13 mouse cellular contexts compared by ENCODE assay signal in genomic region chr8:121921582-121921981, GRCm38 (mm10). TPM values are rescaled to one million over a fixed set of nuclear protein-coding genes. Genes with fewer than 3 reads are reported as not detected.
DNase-seq lines count a peak whose midpoint lies in the region; ATAC-seq and TF ChIP-seq lines count a peak whose summit lies in the region.
"Had no signal": no experiment of that assay in that cellular context is flagged by ENCODE, and none has a peak within 500 bp of the region (broad histone marks: within the 10 kb centered on the region; RNA-seq: fewer than 3 reads in every experiment).

No protein-coding gene starts in this region.

- H3K4me2 ChIP-seq in hindbrain, embryonic 16.5 days (ENCODE audit: low read length) = no peak overlapping the region
- H3K4me2 ChIP-seq in midbrain, embryonic 16.5 days (ENCODE audit: low read length) = no peak overlapping the region
- no peak overlapping the region for H3K4me2 ChIP-seq in forebrain, embryonic 14.5 days (ENCODE audit: low read length)
- H3K4me2 ChIP-seq: liver, embryonic 15.5 days had no signal

- peak; percentile 68 for DNase-seq in heart, embryonic 10.5 days (ENCODE audit: low spot score)
- no peak for DNase-seq in heart, postnatal 14 days
- DNase-seq in layer of hippocampus, adult 2 months (ENCODE audit: low spot score in 2 of 2) = no peak
- no peak for DNase-seq in layer of hippocampus, postnatal 14 days (ENCODE audit: low spot score in 2 of 2)
- DNase-seq in adrenal gland, adult (ENCODE audit: inconsistent age in 2 of 2, low spot score in 1 of 2) = no peak
- no peak for DNase-seq in forebrain, embryonic 14.5 days (ENCODE audit: low spot score)
- DNase-seq: B cell, adult 2 months; left cerebral cortex, postnatal 4 days; thymus, postnatal 36 days had no signal

- intact Hi-C loops in heart, postnatal 14 days (cut with DNase I) = loop anchor here (10.0 kb wide), 1 partner anchor 197 kb away; the partner anchor contains the start of gene Jph3

- no peak overlapping the region for H3K9ac ChIP-seq in hindbrain, embryonic 16.5 days (ENCODE audit: low read depth, low read length)
- no peak overlapping the region for H3K9ac ChIP-seq in midbrain, embryonic 16.5 days (ENCODE audit: low read depth, low read length)
- no peak overlapping the region for H3K9ac ChIP-seq in forebrain, embryonic 14.5 days (ENCODE audit: low read length)
- H3K9ac ChIP-seq: liver, embryonic 15.5 days had no signal

- peak overlapping the region; percentile 38; the same call in 1 of the 2 replicates for H3K27ac ChIP-seq in heart, embryonic 10.5 days
- peak overlapping the region; percentile 79 for H3K27ac ChIP-seq in layer of hippocampus, adult 2 months
- H3K27ac ChIP-seq in hindbrain, embryonic 16.5 days (ENCODE audit: low read depth, low read length) = peak overlapping the region; percentile 54
- peak overlapping the region; percentile 47 for H3K27ac ChIP-seq in midbrain, embryonic 16.5 days (ENCODE audit: low read length)
- H3K27ac ChIP-seq in forebrain, embryonic 14.5 days (ENCODE audit: low read depth, low read length) = no peak overlapping the region
- H3K27ac ChIP-seq: liver, embryonic 15.5 days had no signal

- no peak overlapping the region for H3K4me3 ChIP-seq in heart, embryonic 10.5 days
- H3K4me3 ChIP-seq in layer of hippocampus, adult 2 months = no peak overlapping the region
- H3K4me3 ChIP-seq in hindbrain, embryonic 16.5 days (ENCODE audit: low read length) = no peak overlapping the region
- no peak overlapping the region for H3K4me3 ChIP-seq in midbrain, embryonic 16.5 days (ENCODE audit: low read depth, low read length)
- no peak overlapping the region for H3K4me3 ChIP-seq in forebrain, embryonic 14.5 days (ENCODE audit: low read depth, low read length)
- H3K4me3 ChIP-seq: liver, embryonic 15.5 days had no signal

- ATAC-seq in hindbrain, embryonic 16.5 days = no peak
- ATAC-seq in midbrain, embryonic 16.5 days = no peak
- ATAC-seq in forebrain, embryonic 14.5 days = no peak

- H3K4me1 ChIP-seq in heart, embryonic 10.5 days = peaks cover 12% of the 10 kb centered on the region
- H3K4me1 ChIP-seq in hindbrain, embryonic 16.5 days (ENCODE audit: control insufficient read depth, insufficient read depth, low read depth, low read length) = no peaks in the 10 kb centered on the region
- H3K4me1 ChIP-seq in midbrain, embryonic 16.5 days (ENCODE audit: control insufficient read depth, insufficient read depth, low read length) = no peaks in the 10 kb centered on the region
- H3K4me1 ChIP-seq in forebrain, embryonic 14.5 days (ENCODE audit: control insufficient read depth, insufficient read depth, low read length) = no peaks in the 10 kb centered on the region
- H3K4me1 ChIP-seq: liver, embryonic 15.5 days had no signal

- no peaks in the 10 kb centered on the region for H3K36me3 ChIP-seq in heart, embryonic 10.5 days
- H3K36me3 ChIP-seq in hindbrain, embryonic 16.5 days (ENCODE audit: control insufficient read depth, insufficient read depth, low read length) = no peaks in the 10 kb centered on the region
- no peaks in the 10 kb centered on the region for H3K36me3 ChIP-seq in midbrain, embryonic 16.5 days (ENCODE audit: control insufficient read depth, insufficient read depth, low read length)
- no peaks in the 10 kb centered on the region for H3K36me3 ChIP-seq in forebrain, embryonic 14.5 days (ENCODE audit: control insufficient read depth, insufficient read depth, low read length)
- H3K36me3 ChIP-seq: liver, embryonic 15.5 days had no signal

- peaks cover 1% of the 10 kb centered on the region; the same call in 1 of the 2 replicates for H3K27me3 ChIP-seq in heart, embryonic 10.5 days (ENCODE audit: insufficient read depth, poor library complexity, severe bottlenecking)
- no peaks in the 10 kb centered on the region for H3K27me3 ChIP-seq in hindbrain, embryonic 16.5 days (replicated peaks; ENCODE audit: control insufficient read depth, insufficient read depth, low read length)
- no peaks in the 10 kb centered on the region for H3K27me3 ChIP-seq in midbrain, embryonic 16.5 days (ENCODE audit: control insufficient read depth, insufficient read depth, low read depth, low read length)
- H3K27me3 ChIP-seq in forebrain, embryonic 14.5 days (replicated peaks; ENCODE audit: control insufficient read depth, insufficient read depth, low read length) = no peaks in the 10 kb centered on the region
- H3K27me3 ChIP-seq: liver, embryonic 15.5 days had no signal

- no peaks in the 10 kb centered on the region for H3K9me3 ChIP-seq in heart, embryonic 10.5 days
- H3K9me3 ChIP-seq in hindbrain, embryonic 16.5 days (ENCODE audit: control insufficient read depth, low read length) = no peaks in the 10 kb centered on the region
- no peaks in the 10 kb centered on the region for H3K9me3 ChIP-seq in midbrain, embryonic 16.5 days (replicated peaks; ENCODE audit: control insufficient read depth, low read length, poor library complexity, severe bottlenecking)
- no peaks in the 10 kb centered on the region for H3K9me3 ChIP-seq in forebrain, embryonic 14.5 days (replicated peaks; ENCODE audit: control insufficient read depth, low read length)
- H3K9me3 ChIP-seq: liver, embryonic 15.5 days had no signal

- 78% methylated on average over 8 of the region's 8 CpGs for WGBS in heart, embryonic 10.5 days
- 73% methylated on average over 8 of the region's 8 CpGs for WGBS in hindbrain, embryonic 16.5 days
- WGBS in midbrain, embryonic 16.5 days = 77% methylated on average over 8 of the region's 8 CpGs
- 79% methylated on average over 8 of the region's 8 CpGs for WGBS in forebrain, embryonic 14.5 days

- no peak for TF ChIP-seq CTCF in layer of hippocampus, adult 2 months (conservative IDR thresholded peaks at IDR 0.05)

RNA-seq across cellular contexts. Expression of gene Slc7a5, which starts 14.1 kb away (rescaled TPM):
- polyA plus RNA-seq in heart, embryonic 10.5 days (2016; fragmentation: Nextera tagmentation; extraction: Ambion mirVana) = 18.7 and 20.9 TPM in 2 replicates
- total RNA-seq in heart, postnatal 14 days (2021) = 1 to 10 TPM; 6.7 to 7.0 TPM
- 10 to 100 TPM; 66.5 to 68.7 TPM for total RNA-seq in layer of hippocampus, adult 2 months (2021)
- 100 to 1,000 TPM; 133 to 140 TPM for total RNA-seq in layer of hippocampus, postnatal 14 days (2021)
- 44.9 and 57.8 TPM in 2 replicates for polyA plus RNA-seq in hindbrain, embryonic 16.5 days (2015; fragmentation: Nextera tagmentation; extraction: Ambion mirVana)
- polyA plus RNA-seq in midbrain, embryonic 16.5 days (2015; fragmentation: Nextera tagmentation; extraction: Ambion mirVana) = 48.9 and 50.8 TPM in 2 replicates
- 37.9 and 39.7 TPM in 2 replicates for polyA plus RNA-seq in forebrain, embryonic 14.5 days (2014; fragmentation: Nextera tagmentation; extraction: Ambion mirVana)

RNA-seq across cellular contexts. Expression of gene Car5a, which starts 23.1 kb away (rescaled TPM):
- polyA plus RNA-seq in heart, embryonic 10.5 days (2016; fragmentation: Nextera tagmentation; extraction: Ambion mirVana) = not detected in 2 replicates
- total RNA-seq in heart, postnatal 14 days (2021) = not detected
- not detected for total RNA-seq in layer of hippocampus, adult 2 months (2021)
- total RNA-seq in layer of hippocampus, postnatal 14 days (2021) = not detected
- polyA plus RNA-seq in hindbrain, embryonic 16.5 days (2015; fragmentation: Nextera tagmentation; extraction: Ambion mirVana) = 0.25 and 0.40 TPM in 2 replicates
- polyA plus RNA-seq in midbrain, embryonic 16.5 days (2015; fragmentation: Nextera tagmentation; extraction: Ambion mirVana) = 0.55 and 0.60 TPM in 2 replicates
- 0.28 and 0.46 TPM in 2 replicates for polyA plus RNA-seq in forebrain, embryonic 14.5 days (2014; fragmentation: Nextera tagmentation; extraction: Ambion mirVana)
- total RNA-seq: gastrocnemius, postnatal 25 days had no signal

RNA-seq across cellular contexts. Expression of gene Banp, which starts 28.0 kb away (rescaled TPM):
- polyA plus RNA-seq in heart, embryonic 10.5 days (2016; fragmentation: Nextera tagmentation; extraction: Ambion mirVana) = 35.8 and 58.5 TPM in 2 replicates
- total RNA-seq in heart, postnatal 14 days (2021) = 10 to 100 TPM; 16.0 to 24.5 TPM
- 10 to 100 TPM; 32.7 to 61.0 TPM for total RNA-seq in layer of hippocampus, adult 2 months (2021)
- 10 to 100 TPM; 27.1 to 43.0 TPM for total RNA-seq in layer of hippocampus, postnatal 14 days (2021)
- polyA plus RNA-seq in hindbrain, embryonic 16.5 days (2015; fragmentation: Nextera tagmentation; extraction: Ambion mirVana) = 49.9 and 54.9 TPM in 2 replicates
- polyA plus RNA-seq in midbrain, embryonic 16.5 days (2015; fragmentation: Nextera tagmentation; extraction: Ambion mirVana) = 54.7 and 55.7 TPM in 2 replicates
- polyA plus RNA-seq in forebrain, embryonic 14.5 days (2014; fragmentation: Nextera tagmentation; extraction: Ambion mirVana) = 47.2 and 57.7 TPM in 2 replicates
